Mouse (Mus musculus) regulatory T cell (primary cell): ENCODE results near the gene Aak1.

Source experiments
- in situ Hi-C: fragments of 300-600 bp; cut with MboI, MseI; formaldehyde crosslinking; loops from one replicate; pipeline ENCODE4 v1.15.1; 2025; ENCODE audit warnings: high pct_unique_total_duplicates

Aak1 gene

DNA sequence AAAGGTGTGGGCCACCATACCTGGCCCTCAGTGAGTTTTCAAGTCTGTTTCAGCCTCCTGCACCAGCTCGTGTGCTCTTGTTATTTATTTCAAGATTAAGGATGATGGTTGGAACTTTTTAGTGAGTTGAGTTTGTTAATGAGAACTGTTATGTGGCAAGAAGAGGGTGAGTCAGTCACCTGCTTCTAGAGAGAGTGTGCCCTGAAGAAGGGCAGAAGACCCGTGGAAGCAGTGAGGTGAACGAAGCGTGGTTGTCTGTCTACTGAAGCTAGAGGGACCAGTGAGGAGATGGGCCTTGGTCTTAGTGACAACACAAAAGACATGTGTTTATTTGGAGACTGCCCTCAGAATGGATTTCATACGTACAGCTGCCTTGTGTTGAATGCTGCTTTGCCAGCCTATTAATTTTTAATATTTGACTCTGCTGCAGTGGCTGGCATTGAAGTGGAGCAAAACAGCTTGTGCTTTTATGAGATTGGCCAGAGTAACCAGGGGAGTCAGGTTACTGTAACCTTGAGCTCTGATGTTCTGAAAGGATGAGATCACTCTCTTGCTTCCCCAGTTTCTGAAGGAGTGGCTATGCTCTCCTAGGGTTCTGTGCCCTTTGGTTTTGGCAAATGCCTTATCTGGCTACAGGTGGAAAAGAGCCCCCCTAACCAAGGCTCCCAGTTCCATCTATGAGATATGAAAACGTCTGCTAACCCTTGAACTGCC lies 36.7 kb downstream of the Aak1 start:
- in situ Hi-C loops, result loop anchor here (5.0 kb wide), 1 partner anchor 44 kb away; no protein-coding TSS in a partner anchor

DNA sequence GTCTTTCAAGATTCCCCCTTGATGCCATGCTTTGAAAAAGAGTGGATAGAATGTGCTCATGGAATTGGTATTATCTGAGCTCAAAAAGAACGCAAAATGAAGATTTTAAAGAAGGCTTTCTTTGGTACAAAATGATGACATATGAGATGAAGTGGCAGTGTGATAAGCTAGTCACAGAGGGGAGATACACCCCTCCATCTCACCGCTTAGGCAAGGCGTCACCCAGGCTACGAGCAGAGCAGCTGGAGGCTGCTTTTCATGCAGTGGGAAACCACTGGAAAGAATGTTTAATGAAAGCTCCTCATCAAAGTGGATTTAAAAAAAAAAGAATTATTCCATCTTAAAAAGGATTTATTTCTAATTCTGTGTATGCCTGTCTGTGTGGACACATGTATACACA lies 37.5 kb downstream of the Aak1 start:
- in situ Hi-C loops, result loop anchor here (5.0 kb wide), 1 partner anchor 45 kb away; no protein-coding TSS in a partner anchor

DNA sequence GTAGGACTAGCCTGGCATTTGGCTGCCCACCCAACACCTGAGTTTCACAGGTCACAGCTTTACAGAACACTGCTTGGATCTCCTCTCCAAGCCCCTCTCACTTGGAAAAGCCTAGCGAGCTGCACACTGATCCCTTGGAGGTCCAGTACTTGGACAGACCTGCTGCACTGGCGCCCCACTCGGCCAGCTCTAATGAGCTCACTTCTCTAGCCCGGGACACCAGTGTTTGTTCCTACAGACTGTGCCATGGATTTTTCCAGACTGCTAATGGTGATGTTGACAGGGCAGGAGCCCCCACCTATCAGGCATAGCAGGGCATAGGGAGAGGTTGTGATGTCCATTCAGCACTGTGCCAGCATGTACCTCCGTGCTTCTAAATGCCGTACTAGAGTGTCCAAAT lies 48.2 kb downstream of the Aak1 start:
- in situ Hi-C loops, result no loop called here

DNA sequence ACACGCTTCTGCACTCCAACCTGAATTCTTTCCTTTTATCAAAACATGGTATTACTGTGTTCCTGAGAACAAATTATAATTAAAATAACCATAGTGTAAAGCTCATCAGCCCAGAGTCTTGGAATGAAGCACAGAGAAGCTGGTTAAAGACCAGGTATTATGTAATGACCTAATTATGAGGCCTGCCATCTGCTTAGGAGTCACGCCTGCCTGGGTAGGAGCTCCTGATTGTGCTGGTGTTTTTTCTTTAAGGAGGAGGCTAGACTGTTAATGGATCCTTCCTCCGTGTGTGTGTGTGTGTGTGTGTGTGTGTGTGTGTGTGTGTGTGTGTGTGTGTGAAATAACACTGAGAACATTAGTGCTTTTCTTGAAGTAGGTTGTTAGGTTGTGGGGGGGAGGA lies 49.7 kb downstream of the Aak1 start:
- in situ Hi-C loops, result no loop called here

DNA sequence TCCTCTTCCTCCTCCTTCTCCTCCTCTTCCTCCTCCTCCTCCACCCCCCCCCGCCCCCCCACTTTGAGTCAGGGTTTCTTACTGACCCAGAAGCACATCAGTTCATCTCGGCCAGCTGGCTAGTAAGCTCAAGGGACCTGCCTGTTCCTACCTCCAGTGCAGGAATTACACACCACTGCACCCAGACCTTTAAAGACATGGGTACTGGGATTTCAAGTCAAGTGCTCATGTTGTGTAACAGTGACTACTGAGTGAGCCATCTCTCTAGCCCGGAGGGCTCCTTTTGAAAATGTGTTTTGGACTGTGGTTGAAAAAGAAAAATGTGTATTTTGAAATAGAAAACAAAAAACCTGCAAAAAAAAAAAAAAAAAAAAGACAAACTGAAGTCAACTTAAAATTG lies 50.6 kb downstream of the Aak1 start:
- in situ Hi-C loops, result no loop called here

DNA sequence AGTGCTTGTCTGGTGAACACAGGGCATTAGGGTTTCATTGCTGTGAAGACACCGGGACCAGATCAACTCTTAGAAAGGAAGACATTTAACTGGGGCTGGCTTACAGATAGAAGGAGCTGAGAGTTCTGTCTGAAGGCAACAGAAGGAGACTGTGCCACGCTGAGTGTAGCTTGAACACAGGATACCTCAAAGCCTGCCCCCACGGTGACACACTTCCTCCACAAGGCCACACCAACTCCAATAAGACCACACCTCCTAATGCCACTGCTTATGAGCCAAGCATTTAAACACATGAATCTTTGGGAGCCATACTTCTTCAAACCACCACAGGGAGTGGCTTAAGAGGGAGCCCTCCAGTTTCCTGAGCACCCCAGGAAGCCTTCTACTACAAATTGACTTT lies 51.2 kb downstream of the Aak1 start:
- in situ Hi-C loops, result no loop called here

DNA sequence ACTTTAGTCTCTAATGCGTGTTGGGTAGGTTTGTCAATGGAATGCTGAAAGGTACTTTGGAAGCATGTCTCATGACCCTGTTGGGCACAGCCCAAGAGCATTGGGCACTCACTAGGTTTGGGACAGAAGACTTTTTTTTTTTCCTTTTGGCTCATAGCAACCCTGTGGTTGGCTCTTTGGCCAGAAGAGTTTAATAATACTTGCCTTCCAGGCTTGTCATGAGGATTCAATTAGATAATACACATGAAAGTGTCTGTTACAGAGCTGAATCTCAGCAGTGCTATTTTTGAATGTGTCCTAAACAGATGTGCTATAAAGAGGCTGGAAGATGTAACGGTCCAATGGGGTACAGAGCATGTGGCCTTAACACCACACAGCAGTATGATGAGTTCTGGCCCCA lies 56.2 kb downstream of the Aak1 start:
- in situ Hi-C loops, result no loop called here

DNA sequence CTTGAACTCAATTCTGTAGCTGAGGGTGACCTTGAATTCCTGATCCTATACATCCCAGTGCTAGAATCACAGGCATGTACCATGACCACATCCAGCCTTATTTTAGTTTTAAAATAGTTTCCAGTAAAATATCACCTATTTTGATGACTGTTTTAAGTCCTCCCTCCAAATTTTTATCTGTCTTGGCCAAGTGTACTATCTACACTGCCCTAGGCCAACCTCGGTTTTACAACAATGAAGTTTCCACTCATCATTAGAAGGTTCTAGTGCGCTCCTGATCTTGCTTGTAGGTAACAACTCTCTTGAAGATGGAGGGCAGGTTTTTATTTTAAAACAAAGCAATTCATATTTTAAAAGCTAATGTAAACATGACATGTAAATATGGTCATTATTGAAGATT lies 57.9 kb downstream of the Aak1 start:
- in situ Hi-C loops, result no loop called here

DNA sequence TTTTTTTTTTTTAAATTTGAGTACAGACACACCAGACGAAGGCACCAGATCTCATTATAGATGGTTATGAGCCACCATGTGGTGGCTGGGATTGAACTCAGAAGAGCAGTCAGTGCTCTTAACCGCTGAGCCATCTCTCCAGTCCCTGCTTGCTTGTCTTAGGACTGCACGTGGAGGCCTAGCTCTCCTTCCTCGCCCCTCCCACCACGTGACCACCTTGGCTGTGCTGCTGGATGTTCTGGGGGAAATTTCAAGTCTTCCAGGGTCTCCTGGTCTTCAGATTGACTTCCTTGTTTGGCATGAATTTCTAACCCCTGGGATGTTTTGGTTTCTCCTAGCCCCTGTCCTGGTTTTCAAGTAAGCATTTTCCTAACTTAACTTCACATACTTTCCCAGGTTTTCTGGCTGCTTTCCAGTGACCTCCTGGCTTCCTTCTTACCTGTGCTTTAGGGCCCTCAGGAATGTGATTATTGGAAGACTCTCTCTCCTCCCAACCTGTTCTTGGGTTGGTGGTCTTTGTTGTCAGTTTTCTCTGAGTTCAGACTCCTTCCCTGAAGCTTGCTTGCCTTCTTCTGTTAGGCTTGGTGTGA lies 59.3 kb downstream of the Aak1 start:
- in situ Hi-C loops, result no loop called here

DNA sequence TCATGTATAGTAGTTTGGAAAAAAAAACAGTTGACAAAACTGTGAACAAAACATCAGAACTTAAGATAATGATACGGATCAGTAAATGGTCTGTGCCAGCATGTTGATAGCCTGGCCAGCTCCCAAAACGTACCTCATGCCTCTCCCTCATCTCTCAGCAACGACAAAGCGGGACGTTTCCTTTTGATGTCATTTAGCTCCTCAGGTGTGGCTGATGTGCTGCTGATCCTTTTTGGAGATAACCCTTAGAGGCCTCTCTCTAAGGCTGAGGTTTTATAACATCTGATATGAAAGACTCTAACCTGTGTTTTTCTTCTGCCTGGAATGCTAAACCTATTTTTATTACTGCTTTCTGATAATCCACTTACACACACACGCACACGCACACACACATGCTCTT lies 60.6 kb downstream of the Aak1 start:
- in situ Hi-C loops, result no loop called here

DNA sequence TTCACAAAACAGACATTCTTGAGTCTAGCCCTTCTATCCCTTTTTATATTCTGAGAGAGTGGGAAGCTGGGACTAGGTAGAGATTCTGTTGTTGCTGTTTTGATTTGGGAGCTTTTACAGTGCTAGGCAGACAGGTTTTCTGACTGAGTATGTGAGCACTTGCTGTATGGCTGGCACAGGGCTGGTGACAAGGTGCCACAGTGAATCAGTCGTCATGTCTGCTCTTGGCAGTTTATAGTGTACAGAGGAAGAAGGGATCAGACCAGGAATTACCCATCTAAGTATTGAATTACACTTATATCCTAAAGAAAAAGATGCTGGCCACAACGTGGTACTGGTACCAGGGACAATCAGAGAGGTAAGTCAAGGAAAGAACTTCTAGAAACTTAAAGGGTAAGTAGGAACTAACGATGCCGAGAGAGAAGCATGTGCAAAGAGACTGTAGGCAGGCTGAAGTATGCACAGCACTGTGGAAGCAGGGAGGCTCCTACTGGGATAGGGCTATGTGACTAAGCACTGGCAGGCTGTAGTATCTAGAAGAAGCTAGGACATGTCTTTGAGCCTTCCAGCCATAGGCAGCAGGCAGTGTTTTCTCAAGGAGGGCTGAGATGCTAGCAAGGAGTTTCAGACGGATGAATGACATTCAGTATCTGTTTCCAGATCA lies 67.0 kb downstream of the Aak1 start:
- in situ Hi-C loops, result loop anchor here (5.0 kb wide), 2 partner anchors 104 to 174 kb away; no protein-coding TSS in a partner anchor

DNA sequence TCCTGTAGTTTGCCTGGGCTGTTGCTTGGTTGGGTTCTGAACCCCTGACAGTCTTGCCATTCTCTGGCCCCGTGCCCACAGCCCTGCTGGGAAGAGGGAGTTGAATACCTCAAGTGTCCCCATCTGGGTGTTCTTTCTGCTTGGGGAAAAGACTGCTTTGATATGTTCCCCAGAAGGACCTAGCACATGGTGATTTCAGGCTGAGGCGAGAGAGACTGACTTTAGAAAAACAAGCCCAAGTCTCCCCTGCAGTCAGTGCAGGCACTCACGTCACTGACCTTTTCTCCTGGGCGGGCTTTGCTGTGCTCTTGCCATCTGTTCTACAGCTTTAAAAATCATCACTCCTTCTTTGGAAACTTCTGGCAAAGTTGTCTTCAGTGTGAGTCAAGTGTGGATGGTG lies 67.9 kb downstream of the Aak1 start:
- in situ Hi-C loops, result loop anchor here (5.0 kb wide), 2 partner anchors 105 to 175 kb away; no protein-coding TSS in a partner anchor

DNA sequence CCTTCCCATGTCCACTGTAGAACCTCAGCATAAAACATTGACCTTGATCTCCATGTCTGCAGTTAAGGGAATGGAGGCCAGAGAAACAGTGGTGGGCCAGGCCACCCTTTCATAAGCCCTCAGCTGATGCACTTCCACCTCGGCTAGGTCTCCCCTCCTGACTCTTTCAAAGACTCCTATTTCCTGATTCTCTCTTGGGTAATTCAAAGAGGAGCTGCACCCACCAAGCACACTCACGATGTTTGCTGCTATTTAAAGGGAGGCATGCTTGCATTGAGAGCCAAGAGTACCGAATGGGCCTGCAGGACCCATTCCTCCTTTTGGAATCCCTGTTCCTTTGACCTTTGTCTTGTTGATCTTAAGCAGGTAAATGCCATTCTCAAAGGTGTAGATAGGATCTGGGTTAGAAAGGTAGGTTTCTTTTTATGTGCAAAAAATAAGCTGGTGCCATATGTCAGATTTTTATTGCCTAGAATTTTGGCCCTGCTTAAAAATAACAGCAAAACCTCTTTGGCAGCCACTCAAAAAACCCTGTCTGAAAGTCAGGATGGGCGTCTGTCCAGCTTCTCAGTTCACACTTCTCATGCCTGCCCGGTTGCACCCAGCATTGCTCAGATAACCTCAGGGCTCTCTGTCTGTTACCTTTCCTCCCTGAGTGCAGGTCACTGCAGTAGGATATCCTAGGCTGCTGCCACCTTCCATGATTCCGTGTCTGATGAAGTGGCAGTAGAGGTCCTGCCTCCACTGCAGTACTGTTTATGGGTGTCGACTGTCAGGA lies 68.9 kb downstream of the Aak1 start:
- in situ Hi-C loops, result loop anchor here (5.0 kb wide), 2 partner anchors 106 to 176 kb away; no protein-coding TSS in a partner anchor

DNA sequence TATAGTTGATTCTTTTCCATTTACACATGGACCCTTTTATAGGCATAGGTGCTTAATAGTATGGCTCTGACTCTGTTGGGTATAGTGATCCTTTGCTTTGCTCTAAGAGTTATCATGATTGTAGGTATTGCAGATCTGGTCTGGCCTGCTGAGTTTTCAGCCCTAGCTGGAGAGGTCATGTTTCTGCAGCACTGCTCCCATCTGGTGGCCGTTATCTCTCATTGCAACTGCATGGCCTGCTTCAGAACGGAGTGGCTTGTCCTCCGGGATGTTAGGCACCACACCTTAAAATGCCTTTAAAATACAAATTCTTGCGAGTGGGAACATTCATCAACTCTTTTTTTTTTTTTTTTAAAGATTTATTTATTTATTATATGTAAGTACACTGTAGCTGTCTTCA lies 72.6 kb downstream of the Aak1 start:
- in situ Hi-C loops, result no loop called here

DNA sequence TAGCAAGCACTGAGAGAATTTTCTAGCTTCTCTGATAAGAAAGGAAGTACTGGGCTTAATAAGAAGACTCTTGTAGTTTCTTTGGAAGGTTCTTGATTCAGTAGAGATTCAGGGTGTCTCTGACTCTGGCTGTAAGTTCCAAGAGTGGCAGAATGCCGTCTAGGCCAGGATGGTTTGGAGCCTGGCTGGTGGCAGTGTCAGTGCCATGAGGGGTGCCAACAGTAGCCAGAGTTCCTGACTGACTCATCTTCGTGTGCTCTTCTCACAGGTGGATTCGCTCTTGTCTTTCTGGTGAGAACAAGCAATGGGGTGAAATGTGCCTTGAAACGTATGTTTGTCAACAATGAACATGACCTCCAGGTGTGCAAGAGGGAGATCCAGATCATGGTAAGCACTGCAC lies 75.4 kb downstream of the Aak1 start:
- in situ Hi-C loops, result loop anchor here (5.0 kb wide), 1 partner anchor 32 kb away; no protein-coding TSS in a partner anchor

DNA sequence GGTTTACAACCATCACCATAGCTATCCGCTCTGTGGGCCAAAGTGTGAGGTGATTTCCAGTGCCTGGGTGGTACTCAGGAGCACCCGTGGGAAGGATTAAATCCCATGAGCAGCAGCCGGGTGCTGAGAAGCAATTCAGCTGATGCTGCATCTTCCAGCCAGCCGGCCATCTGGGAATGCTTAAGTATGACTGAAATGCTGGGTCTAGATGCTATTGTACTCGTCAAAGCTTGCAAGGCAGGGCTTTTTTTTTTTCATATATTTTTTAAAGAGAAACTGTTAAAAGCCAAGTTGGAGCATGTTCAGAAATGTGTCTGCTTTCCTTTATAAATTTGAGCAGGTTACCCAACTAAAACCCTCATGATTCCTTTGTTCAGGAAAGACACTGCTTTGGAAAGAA lies 85.2 kb downstream of the Aak1 start:
- in situ Hi-C loops, result no loop called here

DNA sequence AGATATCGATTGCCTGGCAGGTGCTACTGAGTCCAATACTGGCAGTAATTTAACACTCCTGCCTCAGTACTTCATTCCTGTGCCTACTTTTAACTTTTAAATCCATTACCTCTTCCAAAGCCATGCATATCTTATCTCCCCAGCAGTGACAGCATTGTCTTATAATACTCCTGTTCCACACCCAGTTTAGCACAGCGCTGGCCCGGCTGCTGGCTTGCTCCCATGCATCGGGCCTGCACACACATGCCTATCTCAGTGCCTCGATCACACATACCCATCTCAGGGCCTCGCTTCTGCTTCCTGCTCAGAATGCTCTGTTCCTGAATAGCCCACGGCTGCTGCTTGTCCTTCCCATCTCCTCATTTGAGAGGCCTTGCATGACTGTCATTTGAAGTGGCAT lies 90.5 kb downstream of the Aak1 start:
- in situ Hi-C loops, result no loop called here

DNA sequence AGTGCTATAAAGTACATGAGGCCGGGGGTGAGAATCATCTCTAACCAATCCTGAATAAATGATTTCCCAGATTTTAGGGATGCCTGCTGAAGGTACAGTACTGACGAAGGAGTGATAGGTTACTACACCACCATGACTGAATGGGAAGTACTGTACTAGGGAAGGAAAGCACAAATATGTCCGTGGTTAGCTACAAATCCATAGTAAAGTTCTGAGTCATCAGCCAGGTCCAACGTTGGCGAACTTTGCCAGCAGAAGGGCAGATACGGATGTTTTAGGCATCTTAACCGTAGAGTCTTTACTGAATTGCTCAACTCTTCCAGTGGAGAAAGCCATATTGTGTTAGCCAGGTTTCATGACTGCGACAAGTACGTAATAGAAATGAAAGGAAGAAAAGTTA lies 91.6 kb downstream of the Aak1 start:
- in situ Hi-C loops, result no loop called here

DNA sequence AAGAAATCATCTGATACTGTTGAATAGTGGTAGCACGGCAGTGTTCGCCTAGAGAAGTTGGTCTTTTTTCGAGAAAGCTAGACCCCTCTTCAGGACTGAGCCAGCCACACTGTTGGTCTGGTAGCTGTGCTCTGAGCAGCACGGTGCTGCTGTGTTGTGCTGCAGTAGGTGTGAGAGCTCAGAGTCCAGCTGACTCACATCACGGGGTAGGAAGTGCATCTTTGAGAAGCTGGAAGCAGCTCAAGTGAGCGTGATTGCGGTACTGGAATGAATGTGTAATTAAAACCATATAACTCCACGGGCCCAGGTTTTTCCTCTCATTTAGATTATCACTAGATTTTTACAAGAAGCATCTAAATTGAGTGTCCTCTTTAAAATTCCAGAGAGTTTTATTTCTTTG lies 97.8 kb downstream of the Aak1 start:
- in situ Hi-C loops, result no loop called here

DNA sequence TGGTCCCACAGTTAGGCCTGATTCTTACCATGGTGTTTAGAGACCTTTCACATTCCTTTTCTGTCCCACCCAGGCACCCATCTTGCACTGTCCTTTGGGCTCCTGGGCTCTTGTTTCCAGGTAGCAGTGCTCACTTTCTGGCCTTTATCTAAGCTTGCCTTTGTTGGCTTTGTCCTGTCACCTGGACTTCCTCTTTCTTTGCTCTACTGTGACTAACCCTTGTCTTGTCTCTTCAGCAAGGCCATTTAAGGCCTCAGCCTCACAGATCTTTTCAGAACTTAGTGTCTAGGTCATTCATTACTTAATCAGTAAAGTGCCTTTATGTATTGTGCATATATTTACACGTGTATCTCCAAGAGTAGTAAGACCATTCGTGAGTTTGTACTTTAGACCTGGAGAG lies 99.4 kb downstream of the Aak1 start:
- in situ Hi-C loops, result no loop called here

DNA sequence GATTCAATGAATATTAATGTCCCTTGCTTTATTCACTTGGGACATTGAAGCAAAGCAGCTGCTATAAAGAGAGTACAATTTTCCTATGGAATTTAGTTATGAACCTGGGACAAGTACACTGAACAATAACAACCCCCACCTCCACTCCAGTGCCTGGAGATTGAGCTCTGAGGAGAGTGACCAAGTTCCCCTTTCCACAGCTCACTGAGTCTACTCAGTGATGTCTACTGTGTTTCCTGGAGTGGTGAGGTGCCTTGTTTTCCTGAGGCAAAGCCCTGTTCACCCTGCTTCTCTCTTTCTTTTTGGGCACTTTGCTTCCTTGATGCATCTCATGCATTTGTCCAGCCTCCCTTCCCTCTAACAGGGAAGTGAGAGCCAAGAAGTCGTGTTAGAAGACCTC lies 100.8 kb downstream of the Aak1 start:
- in situ Hi-C loops, result no loop called here

DNA sequence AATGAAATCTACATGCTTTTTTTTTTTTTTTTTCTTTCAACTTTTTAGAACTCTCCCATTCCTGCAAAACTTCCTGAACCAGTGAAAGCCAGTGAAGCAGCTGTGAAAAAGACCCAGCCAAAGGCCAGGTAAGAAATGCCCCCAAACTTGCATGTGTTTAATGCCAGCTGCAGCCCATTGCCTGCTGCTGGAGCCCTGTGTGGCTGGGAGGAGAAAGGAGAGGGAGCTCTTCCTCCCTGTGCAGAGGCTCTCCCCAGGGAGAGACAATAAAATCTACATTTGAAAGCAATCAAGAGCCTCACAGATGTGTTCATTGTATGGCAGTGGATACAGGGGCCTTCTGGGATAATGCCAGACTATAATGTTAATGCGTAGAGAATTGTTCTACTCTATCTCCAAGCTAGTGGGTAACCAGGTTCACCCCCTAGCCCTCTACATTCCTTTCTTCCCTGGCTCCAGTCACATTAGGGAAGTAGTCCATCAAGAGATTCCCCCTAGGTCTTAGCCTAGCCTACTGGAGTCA lies 101.5 kb downstream of the Aak1 start:
- in situ Hi-C loops, result no loop called here
